Mouse (Mus musculus) brain, embryonic 14.5 days (tissue): Measurements from ENCODE around the gene Gm10837.

ENCODE experiments used
- CTCF ChIP-seq: fragments of 200-500 bp; IDR thresholded peaks from 2 replicates; pipeline ENCODE4 v1.5.1; 2012; ENCODE audit warnings: inconsistent platforms, mild to moderate bottlenecking, moderate library complexity, borderline replicate concordance; ENCODE audit not compliant: insufficient read depth, insufficient read length; ENCODE audit errors: extremely low read depth
- POLR2A ChIP-seq: fragments of 200-500 bp; IDR thresholded peaks from 2 replicates; pipeline ENCODE4 v1.6.1; 2012; ENCODE audit warnings: mild to moderate bottlenecking, inconsistent platforms, borderline replicate concordance; ENCODE audit not compliant: poor library complexity, insufficient read depth, insufficient read length, severe bottlenecking; ENCODE audit errors: extremely low read depth

DNA sequence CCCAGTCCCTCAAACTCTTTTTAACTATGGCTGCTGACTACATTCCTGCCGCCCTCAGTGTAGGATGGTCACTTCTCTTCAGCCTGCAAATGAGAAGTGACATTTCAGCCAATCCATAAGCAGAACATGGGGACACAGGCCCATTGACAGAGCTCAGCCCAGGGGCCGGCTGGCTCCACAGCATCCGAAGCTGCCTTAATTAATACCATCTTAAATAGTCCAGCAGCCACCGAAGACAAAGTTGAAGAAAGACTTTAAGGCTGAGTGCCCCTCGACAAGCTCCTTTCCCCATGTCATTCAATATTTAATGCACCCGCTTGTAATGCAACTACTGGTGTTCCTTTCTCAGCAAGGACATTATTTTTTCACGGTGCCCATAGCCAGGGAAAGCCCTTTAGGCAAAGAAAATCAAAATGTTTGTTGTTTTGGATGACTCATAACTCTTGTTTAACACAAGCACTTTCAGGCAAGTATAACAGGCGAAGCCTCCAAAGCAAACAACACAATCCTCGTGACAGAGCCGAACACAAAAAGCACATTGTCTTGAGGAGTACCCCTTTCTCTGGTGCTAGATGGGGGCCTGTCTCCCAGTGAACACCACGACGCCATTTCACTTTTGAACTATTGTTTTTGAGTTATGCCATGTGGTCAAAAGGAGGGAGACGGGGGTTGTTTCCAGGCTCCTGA is 37.5 kb upstream of the Gm10837 start:
- TF ChIP-seq CTCF = no peak
- TF ChIP-seq POLR2A = no peak
